Mouse (Mus musculus) v-Abl transformed pro-B cells (cell line): ENCODE results near the gene Arhgap27.

Experiments
- in situ Hi-C, 2 experiments: fragments of 400-800 bp; cut with MboI; formaldehyde crosslinking; loops; one replicate each; pipeline ENCODE4 v1.15.1; 2025; ENCODE audit not compliant: unreplicated experiment in 2 of 2

The Arhgap27 gene

GRCm38 (mm10) chr11:103381956-103382613 is 18.6 kb upstream of the Arhgap27 start:
- in situ Hi-C loops, result no loop called here

- in situ Hi-C loops, result no loop called here
These were observed 18.0 kb upstream of the Arhgap27 start for GRCm38 (mm10) chr11:103381505-103381904.

GRCm38 (mm10) chr11:103380460-103380859 is 17.0 kb upstream of the Arhgap27 start:
- in situ Hi-C loops, result no loop called here

GRCm38 (mm10) chr11:103378341-103378740 is 14.8 kb upstream of the Arhgap27 start:
- in situ Hi-C loops, result no loop called here

GRCm38 (mm10) chr11:103375772-103376171 is 12.3 kb upstream of the Arhgap27 start:
- in situ Hi-C loops, result no loop called here

GRCm38 (mm10) chr11:103375258-103375657 is 11.8 kb upstream of the Arhgap27 start:
- in situ Hi-C loops, result no loop called here

GRCm38 (mm10) chr11:103373922-103374321 is 10.4 kb upstream of the Arhgap27 start:
- in situ Hi-C loops, result no loop called here

GRCm38 (mm10) chr11:103372561-103372960 is 9.1 kb upstream of the Arhgap27 start:
- in situ Hi-C loops, result no loop called here

- in situ Hi-C loops, result no loop called here
These were observed 8.6 kb upstream of the Arhgap27 start for GRCm38 (mm10) chr11:103372068-103372467.

- in situ Hi-C loops, result no loop called here
These were observed 7.7 kb upstream of the Arhgap27 start for GRCm38 (mm10) chr11:103371222-103371539.

- in situ Hi-C loops, result no loop called here
These were observed 7.1 kb upstream of the Arhgap27 start for GRCm38 (mm10) chr11:103370397-103371221.

- in situ Hi-C loops, result no loop called here
These were observed 2.0 kb upstream of the Arhgap27 start for GRCm38 (mm10) chr11:103365530-103365929.

GRCm38 (mm10) chr11:103365022-103365421 is 1.5 kb upstream of the Arhgap27 start:
- in situ Hi-C loops, result no loop called here

- in situ Hi-C loops, result no loop called here
These were observed 843 bp upstream of the Arhgap27 start for GRCm38 (mm10) chr11:103364335-103364734.

- in situ Hi-C loops, result no loop called here
These were observed 841 bp downstream of the Arhgap27 start for GRCm38 (mm10) chr11:103362521-103363181.

GRCm38 (mm10) chr11:103362054-103362432 is 1.4 kb downstream of the Arhgap27 start:
- in situ Hi-C loops, result no loop called here

GRCm38 (mm10) chr11:103361396-103362053 is 2.0 kb downstream of the Arhgap27 start:
- in situ Hi-C loops, result no loop called here

GRCm38 (mm10) chr11:103360661-103361081 is 2.8 kb downstream of the Arhgap27 start:
- in situ Hi-C loops, result no loop called here

GRCm38 (mm10) chr11:103359841-103360641 is 3.5 kb downstream of the Arhgap27 start:
- in situ Hi-C loops, result loop anchor here (5.0 kb wide), 2 partner anchors 37 to 52 kb away; partner anchors contain the start of gene Plekhm1 (in 1 of the 2)

- in situ Hi-C loops, result loop anchor here (5.0 kb wide), 2 partner anchors 38 to 53 kb away; partner anchors contain the start of gene Plekhm1 (in 1 of the 2)
These were observed 4.4 kb downstream of the Arhgap27 start for GRCm38 (mm10) chr11:103359122-103359521.
